Mouse (Mus musculus) gastrocnemius, postnatal 36 days (tissue): ENCODE results near the gene Ly6g6f. TPM values are rescaled to one million over a fixed set of nuclear protein-coding genes. Genes with fewer than 3 reads are reported as not detected.
"Not testable (repeated sequence)": the region's sequence is repeated elsewhere in the genome, so short reads cannot be mapped to it uniquely, and the experiment has no call there.

Source experiments
- DNase-seq, 2 experiments: peaks; one replicate each; pipeline ENCODE4 v3.0.0; 2022
- intact Hi-C: fragments of 180-260 bp; cut with DNase I; formaldehyde crosslinking; loops from one replicate; pipeline ENCODE4 v1.15.1; 2025
- total RNA-seq, 2 experiments: library from RNA; stranded (reverse); gene quantifications; 2 replicates each; pipeline ENCODE4 v1.2.3; 2021

Ly6g6f gene
- total RNA-seq, 2 experiments from 2014 or later: not detected

DNA sequence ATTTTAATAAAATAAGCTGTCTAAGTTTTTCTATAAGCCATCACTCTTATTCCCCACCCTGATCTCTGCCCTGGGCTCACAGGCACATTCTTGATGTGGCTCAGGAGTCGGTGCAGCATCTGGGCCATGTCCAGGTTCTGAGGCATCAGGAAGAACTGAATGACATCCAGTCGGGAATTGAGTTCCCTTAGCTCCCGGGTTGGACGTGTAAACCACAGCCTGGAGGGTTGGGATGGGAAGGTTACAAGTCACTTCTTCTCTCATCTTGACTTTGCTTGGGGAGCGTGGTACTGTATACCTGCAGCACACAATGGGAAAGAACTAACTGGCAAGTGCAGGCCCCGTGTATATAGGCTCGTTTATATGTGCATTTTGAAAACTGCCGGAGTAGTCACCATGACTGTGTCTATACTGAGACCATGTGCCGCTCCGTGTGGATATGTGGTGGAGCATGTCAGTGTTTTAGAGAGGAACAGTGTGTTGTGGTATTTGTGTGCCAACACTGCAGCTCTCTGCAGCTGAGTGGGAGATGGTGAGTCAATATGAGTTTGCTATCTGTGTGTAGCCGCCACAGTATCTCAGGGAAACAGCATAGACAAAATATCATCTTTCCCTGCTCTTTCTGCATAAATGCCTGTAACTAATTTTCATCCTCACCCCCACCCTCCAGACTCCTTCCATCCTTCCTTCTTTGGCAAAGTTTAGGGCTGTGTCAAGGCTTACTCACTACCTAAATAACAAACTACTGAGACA lies 46.1 kb downstream of the Ly6g6f start:
- no peak for DNase-seq
- intact Hi-C loops: no loop called here

DNA sequence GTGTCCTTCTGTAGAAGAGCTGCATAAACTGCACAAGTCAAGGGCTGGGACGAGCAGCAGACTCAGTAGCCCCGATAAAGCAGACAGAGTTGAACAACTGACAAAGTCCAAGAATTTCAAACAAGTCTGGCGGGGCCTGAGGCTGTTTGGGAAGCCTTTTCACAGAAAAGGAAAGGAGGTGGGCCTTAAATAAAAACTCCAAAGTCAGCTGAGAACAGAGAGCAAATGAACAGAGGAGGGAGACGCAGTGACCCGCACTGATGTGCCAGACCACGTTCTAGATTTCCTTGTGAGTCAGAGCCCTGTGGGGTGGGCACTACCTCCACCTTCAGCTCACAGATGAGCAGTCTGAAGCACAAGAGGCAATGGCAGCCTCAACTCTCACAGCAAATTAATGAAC lies 50.5 kb downstream of the Ly6g6f start:
- intact Hi-C loops: no loop called here
- DNase-seq: no peak

DNA sequence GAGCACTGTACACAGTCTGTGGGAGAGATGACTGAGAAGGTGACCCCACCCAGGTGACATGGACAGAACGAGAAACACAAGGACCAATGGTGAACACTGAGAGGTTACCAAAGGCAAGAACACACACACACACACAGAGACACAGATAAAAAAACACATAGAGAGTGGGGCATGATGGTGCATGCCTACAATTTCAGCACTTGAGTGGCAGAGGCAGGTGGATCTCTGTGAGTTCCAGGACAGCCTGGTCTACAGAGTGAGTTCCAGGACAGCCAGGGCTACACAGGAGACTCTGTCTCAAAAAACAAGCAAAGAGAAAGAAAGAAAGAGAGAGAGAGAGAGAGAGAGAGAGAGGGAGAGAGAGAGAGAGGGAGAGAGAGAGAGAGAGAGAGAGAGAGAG lies 51.7 kb downstream of the Ly6g6f start:
- intact Hi-C loops, DNase-seq: not testable (repeated sequence)

DNA sequence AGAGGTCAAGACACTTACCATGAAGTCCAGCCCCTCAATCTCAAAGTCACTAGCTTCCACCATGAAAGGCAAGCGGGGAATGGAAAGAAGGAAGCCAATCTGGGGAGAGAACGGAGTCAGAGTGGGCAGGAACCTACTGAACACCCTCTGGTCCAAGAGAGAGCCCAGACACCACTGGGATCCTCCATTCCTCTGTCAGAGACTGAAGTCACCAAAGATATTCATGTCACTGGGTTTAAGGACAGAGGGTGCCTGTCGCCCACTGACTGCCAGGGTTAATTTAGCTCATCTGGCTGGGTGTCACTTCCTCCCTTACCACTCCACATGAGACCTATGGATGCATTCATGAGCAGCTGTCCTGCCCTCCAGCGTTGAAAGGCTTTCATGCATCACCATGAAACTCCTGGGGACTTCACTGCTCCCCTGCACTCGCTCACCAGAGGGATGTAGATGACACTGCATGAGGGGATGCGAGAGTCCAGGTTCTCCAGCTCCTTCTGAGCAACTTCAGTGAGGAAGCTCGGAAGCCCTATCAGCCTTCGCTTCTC lies 53.0 kb downstream of the Ly6g6f start:
- no peak for DNase-seq
- intact Hi-C loops: no loop called here

DNA sequence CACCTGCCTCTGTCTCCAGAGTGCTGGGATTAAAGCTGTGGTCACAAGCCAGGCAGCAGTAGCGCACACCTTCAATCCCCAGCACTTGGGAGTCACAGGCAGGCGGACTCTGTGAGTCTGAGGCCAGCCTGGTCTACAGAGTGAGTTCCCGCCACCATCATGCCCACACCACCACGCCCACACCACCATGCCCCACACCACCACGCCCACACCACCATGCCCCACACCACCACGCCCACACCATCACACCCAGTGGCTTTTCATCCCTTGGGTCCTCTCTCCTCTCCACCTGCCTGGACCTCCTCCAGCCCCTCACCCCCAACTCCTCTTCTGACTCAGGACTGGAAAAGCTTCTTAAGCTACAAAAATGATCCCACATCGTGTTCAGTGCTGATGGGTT lies 53.5 kb downstream of the Ly6g6f start:
- intact Hi-C loops: no loop called here
- DNase-seq: no peak

DNA sequence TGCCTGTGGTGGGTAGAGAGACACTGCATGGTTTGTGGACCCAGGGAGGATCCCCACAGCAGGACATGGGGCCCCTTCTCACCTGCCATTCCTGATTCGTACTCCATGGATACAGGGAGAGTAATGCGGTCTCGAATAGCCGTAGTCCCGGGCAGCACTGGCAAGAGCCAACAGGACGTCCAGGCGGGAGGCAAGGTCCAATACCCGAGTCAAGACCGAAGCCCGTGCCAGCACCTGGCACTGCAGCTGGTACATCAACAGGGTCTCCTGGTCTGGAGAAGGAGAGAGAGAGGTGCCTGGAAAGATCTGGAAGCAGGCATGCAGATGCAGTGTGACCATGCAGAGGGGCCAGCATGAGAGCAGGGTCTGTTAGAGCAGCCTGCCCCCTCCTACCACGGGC lies 54.1 kb downstream of the Ly6g6f start:
- intact Hi-C loops: no loop called here
- DNase-seq: peak in 1 of 2 experiments; percentile 11

Other genes starting within 250 kb of the Ly6g6f start
- 1 to 10 TPM; 5.8 to 8.7 TPM for gene Stk19, start 248.7 kb downstream of the Ly6g6f start, total RNA-seq
- gene Dxo, start 248.6 kb downstream of the Ly6g6f start, total RNA-seq: 1 to 10 TPM; 6.5 to 9.1 TPM
- gene Skiv2l, start 235.4 kb downstream of the Ly6g6f start, total RNA-seq: 10 to 100 TPM; 17.0 to 20.0 TPM
- gene Nelfe, start 235.2 kb downstream of the Ly6g6f start, total RNA-seq: 1 to 10 TPM; 8.8 to 9.0 TPM
- gene Cfb, start 223.1 kb downstream of the Ly6g6f start, total RNA-seq: 1 to 10 TPM; 1.5 to 3.4 TPM
- 1 to 10 TPM; 4.6 to 5.7 TPM for gene Zbtb12, start 206.1 kb downstream of the Ly6g6f start, total RNA-seq
- under 1 TPM in 1 of 2 experiments, not detected in 1; 0.20 TPM for gene Gm20547, start 203.6 kb downstream of the Ly6g6f start, total RNA-seq
- 1 to 10 TPM; 1.4 to 1.5 TPM for gene C2, start 187.3 kb downstream of the Ly6g6f start, total RNA-seq
- 10 to 100 TPM; 24.7 to 28.2 TPM for gene Ehmt2, start 187.1 kb downstream of the Ly6g6f start, total RNA-seq
- under 1 TPM in 1 of 2 experiments, not detected in 1; 0.17 TPM for gene Slc44a4, start 171.1 kb downstream of the Ly6g6f start, total RNA-seq
- gene Neu1, start 154.4 kb downstream of the Ly6g6f start, total RNA-seq: 1 to 10 TPM; 8.0 to 8.5 TPM
- 1 to 10 TPM; 4.6 to 6.1 TPM for gene Hspa1b, start 126.4 kb downstream of the Ly6g6f start, total RNA-seq
- gene Gm20481, start 115.7 kb downstream of the Ly6g6f start, total RNA-seq: not detected
- 10 to 100 TPM in 1 of 2 experiments, 1 to 10 TPM in 1; 8.8 to 10.1 TPM for gene Hspa1a, start 113.5 kb downstream of the Ly6g6f start, total RNA-seq
- gene Hspa1l, start 112.9 kb downstream of the Ly6g6f start, total RNA-seq: 10 to 100 TPM; 18.6 to 23.2 TPM
- gene Lsm2, start 103.7 kb downstream of the Ly6g6f start, total RNA-seq: 10 to 100 TPM; 13.1 to 15.3 TPM
- 10 to 100 TPM; 29.3 to 31.8 TPM for gene Vars, start 84.6 kb downstream of the Ly6g6f start, total RNA-seq
- gene Vwa7, start 69.0 kb downstream of the Ly6g6f start, total RNA-seq: 10 to 100 TPM; 11.3 to 12.8 TPM
- not detected for gene Sapcd1, start 57.6 kb downstream of the Ly6g6f start, total RNA-seq
- gene Msh5, start 38.9 kb downstream of the Ly6g6f start, total RNA-seq: under 1 TPM; 0.20 to 0.35 TPM
- 10 to 100 TPM; 10.9 to 12.0 TPM for gene Clic1, start 35.6 kb downstream of the Ly6g6f start, total RNA-seq
- 1 to 10 TPM; 8.4 to 8.9 TPM for gene Ddah2, start 26.6 kb downstream of the Ly6g6f start, total RNA-seq
- gene Ly6g6c, start 20.2 kb downstream of the Ly6g6f start, total RNA-seq: not detected
- gene Mpig6b, start 19.4 kb downstream of the Ly6g6f start, total RNA-seq: not detected
- gene Ly6g6e, start 8.7 kb downstream of the Ly6g6f start, total RNA-seq: not detected
- gene Ly6g6d, start 7.5 kb downstream of the Ly6g6f start, total RNA-seq: 1 to 10 TPM in 1 of 2 experiments, not detected in 1; 1.8 TPM
- 10 to 100 TPM; 67.7 to 73.9 TPM for gene Abhd16a, start 3.7 kb upstream of the Ly6g6f start, total RNA-seq
- gene Ly6g5c, start 22.7 kb upstream of the Ly6g6f start, total RNA-seq: not detected
- gene Ly6g5b, start 29.8 kb upstream of the Ly6g6f start, total RNA-seq: not detected
- gene Gpank1, start 35.8 kb upstream of the Ly6g6f start, total RNA-seq: 1 to 10 TPM; 6.0 to 7.8 TPM
- gene Csnk2b, start 36.4 kb upstream of the Ly6g6f start, total RNA-seq: 100 to 1,000 TPM; 145 to 170 TPM
- 10 to 100 TPM; 13.0 to 17.0 TPM for gene D17H6S53E, start 40.8 kb upstream of the Ly6g6f start, total RNA-seq
- gene Apom, start 46.4 kb upstream of the Ly6g6f start, total RNA-seq: not detected
- gene Bag6, start 49.6 kb upstream of the Ly6g6f start, total RNA-seq: 100 to 1,000 TPM; 191 to 208 TPM
- gene Prrc2a, start 79.3 kb upstream of the Ly6g6f start, total RNA-seq: 10 to 100 TPM; 88.4 to 93.0 TPM
- gene Aif1, start 90.5 kb upstream of the Ly6g6f start, total RNA-seq: under 1 TPM in 1 of 2 experiments, not detected in 1; 0.47 TPM
- gene Lst1, start 102.8 kb upstream of the Ly6g6f start, total RNA-seq: 1 to 10 TPM in 1 of 2 experiments, under 1 TPM in 1; 0.74 to 1.5 TPM
- under 1 TPM in 1 of 2 experiments, not detected in 1; 0.46 TPM for gene Ltb, start 108.8 kb upstream of the Ly6g6f start, total RNA-seq
- under 1 TPM in 1 of 2 experiments, not detected in 1; 0.46 TPM for gene Tnf, start 116.4 kb upstream of the Ly6g6f start, total RNA-seq
- under 1 TPM; 0.36 to 0.62 TPM for gene Lta, start 119.7 kb upstream of the Ly6g6f start, total RNA-seq
- gene Gm16181, start 135.2 kb upstream of the Ly6g6f start, total RNA-seq: not detected
- gene Atp6v1g2, start 148.1 kb upstream of the Ly6g6f start, total RNA-seq: 1 to 10 TPM; 1.7 to 2.4 TPM
- gene Nfkbil1, start 150.2 kb upstream of the Ly6g6f start, total RNA-seq: 1 to 10 TPM; 5.5 to 8.7 TPM
- gene Ddx39b, start 156.1 kb upstream of the Ly6g6f start, total RNA-seq: 10 to 100 TPM; 67.7 to 83.0 TPM
- gene H2-D1, start 177.1 kb upstream of the Ly6g6f start, total RNA-seq: 10 to 100 TPM; 28.2 to 39.1 TPM
- gene H2-Q1, start 234.8 kb upstream of the Ly6g6f start, total RNA-seq: under 1 TPM; 0.38 to 0.47 TPM